Comparison of ENCODE assay signal across 24 mouse cellular contexts in the genomic region with DNA sequence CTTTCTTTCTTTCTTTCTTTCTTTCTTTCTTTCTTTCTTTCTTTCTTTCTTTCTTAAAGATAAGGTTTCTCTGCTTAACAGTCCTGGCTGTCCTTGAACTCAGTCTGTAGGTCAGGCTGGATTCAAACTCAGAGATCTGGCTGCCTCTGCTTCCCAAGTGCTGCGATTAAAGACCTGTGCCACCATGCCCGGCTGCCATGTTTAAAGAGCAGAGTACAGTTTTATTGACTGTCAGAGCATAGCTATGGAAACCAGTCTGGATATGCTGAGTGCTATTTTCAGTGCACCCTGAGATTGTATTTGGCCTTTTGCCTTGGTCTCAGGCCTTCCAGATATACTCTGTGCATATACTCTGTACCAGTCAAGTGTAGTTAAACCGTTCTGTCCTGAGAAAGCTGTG. TPM values are rescaled to one million over a fixed set of nuclear protein-coding genes. Genes with fewer than 3 reads are reported as not detected.
DNase-seq lines count a peak whose midpoint lies in the region; TF ChIP-seq lines count a peak whose summit lies in the region.
"Had no signal": no experiment of that assay in that cellular context is flagged by ENCODE, and none has a peak within 500 bp of the region (broad histone marks: within the 10 kb centered on the region; RNA-seq: fewer than 3 reads in every experiment).

No protein-coding gene starts in this region.

- whole genome bisulfite sequencing in small intestine, adult 2 months: 62% methylated on average over 3 of the region's 3 CpGs

- no peak for TF ChIP-seq CTCF in small intestine, adult 2 months (IDR thresholded peaks at IDR 0.05; ENCODE audit: extremely low read depth, insufficient read length, insufficient replicate concordance, low read depth, low read length)

- peaks cover 9% of the 10 kb centered on the region for H3K36me3 ChIP-seq in small intestine, adult 2 months (ENCODE audit: control insufficient read depth, insufficient read depth, low read length)
- H3K36me3 ChIP-seq: embryonic facial prominence, embryonic 10.5 days; embryonic facial prominence, embryonic 12.5 days; forebrain, embryonic 15.5 days had no signal

- peak overlapping the region; percentile 70 for H3K27ac ChIP-seq in small intestine, adult 2 months (ENCODE audit: insufficient read depth, low read depth, low read length)
- H3K27ac ChIP-seq: embryonic facial prominence, embryonic 10.5 days; embryonic facial prominence, embryonic 12.5 days; forebrain, embryonic 13.5 days; forebrain, embryonic 15.5 days had no signal

- no peaks in the 10 kb centered on the region for H3K27me3 ChIP-seq in small intestine, adult 2 months (ENCODE audit: control insufficient read depth, insufficient read depth, low read length)
- H3K27me3 ChIP-seq: CH12.LX; embryonic facial prominence, embryonic 12.5 days; forebrain, embryonic 13.5 days; forebrain, embryonic 15.5 days; Patski had no signal

- intact Hi-C loops in heart, postnatal 10 days (cut with DNase I): no loop called here

- peak; percentile 56 for DNase-seq in heart, adult 11 months
- DNase-seq in heart, postnatal 4 days: no peak
- peak; percentile 18 to 28 for DNase-seq in heart, postnatal 10 days
- no peak for DNase-seq in heart, adult 9 months (ENCODE audit: low spot score in 2 of 2)
- DNase-seq: adrenal gland, adult 8-10 months; adrenal gland, postnatal 14 days; adrenal gland, postnatal 36 days; cerebellum, adult 11-12 months; cerebellum, adult 2 months; cerebellum, adult 9-10 months; cerebellum, postnatal 10 days; cerebellum, postnatal 25 days had no signal

- peaks cover 25% of the 10 kb centered on the region; the same call in 1 of the 2 replicates for H3K4me1 ChIP-seq in small intestine, adult 2 months (ENCODE audit: control insufficient read depth, insufficient read depth, insufficient read length, low read length)

- TF ChIP-seq POLR2A in small intestine, adult 2 months (IDR thresholded peaks at IDR 0.05; ENCODE audit: low read depth, low read length): no peak

- no peak overlapping the region for H3K4me3 ChIP-seq in small intestine, adult 2 months (ENCODE audit: low read depth, low read length)
- H3K4me3 ChIP-seq: embryonic facial prominence, embryonic 10.5 days; embryonic facial prominence, embryonic 12.5 days; forebrain, embryonic 13.5 days; forebrain, embryonic 15.5 days had no signal

RNA-seq across cellular contexts. Expression of a gene that starts 3.5 kb away (rescaled TPM):
- total RNA-seq in heart, postnatal 4 days (2021): 10 to 100 TPM; 10.9 to 12.4 TPM
- total RNA-seq in heart, postnatal 10 days (2021): 10 to 100 TPM; 13.7 to 15.7 TPM
- polyA plus RNA-seq in small intestine, adult 2 months (2012; rRNA removed): 45.0 and 112 TPM in 2 replicates

RNA-seq across cellular contexts. Expression of a gene that starts 22.0 kb away (rescaled TPM):
- 1 to 10 TPM; 4.9 to 5.0 TPM for total RNA-seq in heart, postnatal 4 days (2021)
- total RNA-seq in heart, postnatal 10 days (2021): 1 to 10 TPM; 3.0 to 4.0 TPM
- polyA plus RNA-seq in small intestine, adult 2 months (2012; rRNA removed): 0.18 and 0.25 TPM in 2 replicates

RNA-seq across cellular contexts. Expression of a gene that starts 26.5 kb away (rescaled TPM):
- total RNA-seq in heart, postnatal 4 days (2021): not detected
- total RNA-seq in heart, postnatal 10 days (2021): not detected
- 364 and 1,373 TPM in 2 replicates for polyA plus RNA-seq in small intestine, adult 2 months (2012; rRNA removed)
- total RNA-seq: CH12.LX had no signal
- polyA plus RNA-seq: activated CD4-positive, CD25-positive, alpha-beta regulatory T cell, adult 4 months; CD4-positive, CD25-positive, alpha-beta regulatory T cell, adult 4 months; embryonic facial prominence, embryonic 10.5 days; embryonic facial prominence, embryonic 12.5 days; embryonic facial prominence, embryonic 14.5 days; forebrain, embryonic 11.5 days; forebrain, embryonic 13.5 days; G1E; Patski had no signal

RNA-seq across cellular contexts. Expression of a gene that starts 49.3 kb away (rescaled TPM):
- total RNA-seq in heart, postnatal 4 days (2021): 1 to 10 TPM; 7.2 to 7.8 TPM
- total RNA-seq in heart, postnatal 10 days (2021): 1 to 10 TPM; 7.9 to 8.5 TPM
- polyA plus RNA-seq in small intestine, adult 2 months (2012; rRNA removed): 0.65 and 0.79 TPM in 2 replicates

RNA-seq across cellular contexts. Expression of a gene that starts 52.2 kb away (rescaled TPM):
- total RNA-seq in heart, postnatal 4 days (2021): 1 to 10 TPM; 6.7 to 7.6 TPM
- 10 to 100 TPM in 1 of 2 experiments, 1 to 10 TPM in 1; 10.0 to 10.7 TPM for total RNA-seq in heart, postnatal 10 days (2021)
- polyA plus RNA-seq in small intestine, adult 2 months (2012; rRNA removed): 0.09 and 0.30 TPM in 2 replicates

Comparison
In these comparisons a context has a peak if more than half of its experiments do, and no peak if none do; other contexts are left out.
1. DNase-seq: peak in heart, adult 11 months (single experiment) and heart, postnatal 10 days (2 of 2); none in heart, postnatal 4 days (single experiment) and heart, adult 9 months (0 of 2).